Mouse (Mus musculus): Measurements from ENCODE around the gene BC030499. TPM values are rescaled to one million over a fixed set of nuclear protein-coding genes. Genes with fewer than 3 reads are reported as not detected.

Gene BC030499
- total and polyA plus RNA-seq, 2 experiments from 2014 or later: 0.19 to 0.22 TPM

GRCm38 (mm10) chr11:78324000-78324785, 33.6 kb downstream of the BC030499 start:
- no peak for DNase-seq (ENCODE audit: low spot score)
- WGBS: 72% methylated on average over 15 of the region's 15 CpGs
- Histone ChIP-seq H3K9ac (replicated peaks; ENCODE audit: low read depth, low read length) (no peak overlapping the region), H3K27me3 (ENCODE audit: control insufficient read depth, insufficient read depth, low read length) (no peaks in the 10 kb centered on the region), H3K36me3 (replicated peaks; ENCODE audit: control insufficient read depth, insufficient read depth, low read length) (peaks cover 21% of the 10 kb centered on the region), H3K4me1 (ENCODE audit: control insufficient read depth, insufficient read depth) (peaks cover 27% of the 10 kb centered on the region), H3K27ac (ENCODE audit: low read depth) (no peak overlapping the region), H3K9me3 (replicated peaks; ENCODE audit: control insufficient read depth, low read length) (no peaks in the 10 kb centered on the region), H3K4me2 (ENCODE audit: low read depth, low read length) (no peak overlapping the region; the same call in 1 of the 2 replicates), H3K4me3 (ENCODE audit: low read depth, low read length) (no peak overlapping the region)
- no peak for ATAC-seq (ENCODE audit: insufficient read depth, low read depth)
- TF ChIP-seq EP300 (IDR thresholded peaks at IDR 0.05; ENCODE audit: low read depth) (no peak), CTCF (IDR thresholded peaks at IDR 0.05; ENCODE audit: low read depth) (no peak)

GRCm38 (mm10) chr11:78324965-78325364, 34.3 kb downstream of the BC030499 start:
- Histone ChIP-seq H3K4me2 (ENCODE audit: low read depth, low read length) (no peak overlapping the region), H3K27ac (ENCODE audit: low read depth) (no peak overlapping the region), H3K4me1 (ENCODE audit: control insufficient read depth, insufficient read depth) (peaks cover 28% of the 10 kb centered on the region), H3K27me3 (ENCODE audit: control insufficient read depth, insufficient read depth, low read length) (no peaks in the 10 kb centered on the region), H3K9me3 (replicated peaks; ENCODE audit: control insufficient read depth, low read length) (no peaks in the 10 kb centered on the region), H3K9ac (replicated peaks; ENCODE audit: low read depth, low read length) (no peak overlapping the region), H3K4me3 (ENCODE audit: low read depth, low read length) (no peak overlapping the region), H3K36me3 (replicated peaks; ENCODE audit: control insufficient read depth, insufficient read depth, low read length) (peaks cover 16% of the 10 kb centered on the region; the same call in 1 of the 2 replicates)
- no peak for DNase-seq (ENCODE audit: low spot score)
- no peak for TF ChIP-seq EP300 (IDR thresholded peaks at IDR 0.05; ENCODE audit: low read depth)
- no peak for TF ChIP-seq CTCF (IDR thresholded peaks at IDR 0.05; ENCODE audit: low read depth)
- WGBS: 91% methylated on average over 12 of the region's 12 CpGs
- no peak for ATAC-seq (ENCODE audit: insufficient read depth, low read depth)

- WGBS: 92% methylated on average over 4 of the region's 4 CpGs
- no peaks in the 10 kb centered on the region for H3K36me3 ChIP-seq (replicated peaks; ENCODE audit: control insufficient read depth, insufficient read depth, low read length)
- ATAC-seq (ENCODE audit: insufficient read depth, low read depth) (no peak), DNase-seq (ENCODE audit: low spot score) (no peak)
- H3K27me3 ChIP-seq (ENCODE audit: control insufficient read depth, insufficient read depth, low read length): no peaks in the 10 kb centered on the region
- H3K4me1 ChIP-seq (ENCODE audit: control insufficient read depth, insufficient read depth): peaks cover 28% of the 10 kb centered on the region
- no peak overlapping the region for H3K4me3 ChIP-seq (ENCODE audit: low read depth, low read length)
- H3K9me3 ChIP-seq (replicated peaks; ENCODE audit: control insufficient read depth, low read length): no peaks in the 10 kb centered on the region
- H3K27ac ChIP-seq (ENCODE audit: low read depth): no peak overlapping the region
- no peak overlapping the region for H3K9ac ChIP-seq (replicated peaks; ENCODE audit: low read depth, low read length)
- TF ChIP-seq EP300 (IDR thresholded peaks at IDR 0.05; ENCODE audit: low read depth) (no peak), CTCF (IDR thresholded peaks at IDR 0.05; ENCODE audit: low read depth) (no peak)
- H3K4me2 ChIP-seq (ENCODE audit: low read depth, low read length): no peak overlapping the region
These were observed 36.6 kb downstream of the BC030499 start for GRCm38 (mm10) chr11:78327215-78327614.

GRCm38 (mm10) chr11:78327634-78328511, 37.2 kb downstream of the BC030499 start, which contains the start of gene Pigs:
Pigs (plus strand) TSS chr11:78328415.
- TF ChIP-seq EP300 (IDR thresholded peaks at IDR 0.05; ENCODE audit: low read depth) (no peak), CTCF (IDR thresholded peaks at IDR 0.05; ENCODE audit: low read depth) (no peak; the same call in 1 of the 2 replicates)
- peak; percentile 95 for DNase-seq (ENCODE audit: low spot score)
- no peaks in the 10 kb centered on the region for H3K27me3 ChIP-seq (ENCODE audit: control insufficient read depth, insufficient read depth, low read length)
- H3K9me3 ChIP-seq (replicated peaks; ENCODE audit: control insufficient read depth, low read length): no peaks in the 10 kb centered on the region
- H3K36me3 ChIP-seq (replicated peaks; ENCODE audit: control insufficient read depth, insufficient read depth, low read length): no peaks in the 10 kb centered on the region
- peak within 1 kb of the TSS; percentile 49; the same call in 1 of the 2 replicates for H3K27ac ChIP-seq (ENCODE audit: low read depth)
- peaks cover 22% of the 10 kb centered on the region for H3K4me1 ChIP-seq (ENCODE audit: control insufficient read depth, insufficient read depth)
- peak within 1 kb of the TSS; percentile 91 for H3K4me3 ChIP-seq (ENCODE audit: low read depth, low read length)
- H3K9ac ChIP-seq (replicated peaks; ENCODE audit: low read depth, low read length): peak within 1 kb of the TSS; percentile 86
- ATAC-seq (ENCODE audit: insufficient read depth, low read depth): peak; percentile 99
- WGBS: 10% methylated on average over 37 of the region's 37 CpGs
- H3K4me2 ChIP-seq (ENCODE audit: low read depth, low read length): peak within 1 kb of the TSS; percentile 95

- ATAC-seq (ENCODE audit: insufficient read depth, low read depth) (peak; percentile 50), DNase-seq (ENCODE audit: low spot score) (no peak)
- H3K9me3 ChIP-seq (replicated peaks; ENCODE audit: control insufficient read depth, low read length): no peaks in the 10 kb centered on the region
- TF ChIP-seq EP300 (IDR thresholded peaks at IDR 0.05; ENCODE audit: low read depth) (no peak), CTCF (IDR thresholded peaks at IDR 0.05; ENCODE audit: low read depth) (no peak)
- H3K4me1 ChIP-seq (ENCODE audit: control insufficient read depth, insufficient read depth): peaks cover 14% of the 10 kb centered on the region; the same call in 1 of the 2 replicates
- no peaks in the 10 kb centered on the region for H3K27me3 ChIP-seq (ENCODE audit: control insufficient read depth, insufficient read depth, low read length)
- no peak overlapping the region for H3K27ac ChIP-seq (ENCODE audit: low read depth)
- H3K4me3 ChIP-seq (ENCODE audit: low read depth, low read length): peak overlapping the region; percentile 91
- 0 out of 2 replicates have a peak, but pooled peaks cover 3% of the 10 kb centered on the region for H3K36me3 ChIP-seq (replicated peaks; ENCODE audit: control insufficient read depth, insufficient read depth, low read length)
- peak overlapping the region; percentile 95 for H3K4me2 ChIP-seq (ENCODE audit: low read depth, low read length)
- WGBS: under 1% methylated on average over 31 of the region's 41 CpGs
- peak overlapping the region; percentile 86 for H3K9ac ChIP-seq (replicated peaks; ENCODE audit: low read depth, low read length)
These were observed 37.9 kb downstream of the BC030499 start for GRCm38 (mm10) chr11:78328512-78329056.
